Mouse (Mus musculus) ovary, adult 18-20 months (tissue): Measurements from ENCODE around the gene Pus10.
"Not testable (repeated sequence)": the region's sequence is repeated elsewhere in the genome, so short reads cannot be mapped to it uniquely, and the experiment has no call there.

Source experiments
- DNase-seq: peaks from one replicate; pipeline ENCODE4 v3.0.0; 2022; ENCODE audit warnings: low spot score, mixed read lengths

Gene Pus10

GRCm38 (mm10) chr11:23762635-23763034, 97.2 kb downstream of the Pus10 start:
- no peak for DNase-seq

GRCm38 (mm10) chr11:23767369-23767768, 101.9 kb downstream of the Pus10 start:
- not testable (repeated sequence) for DNase-seq

GRCm38 (mm10) chr11:23767928-23768327, 102.5 kb downstream of the Pus10 start:
- no peak for DNase-seq

- DNase-seq: no peak
These were observed 103.6 kb downstream of the Pus10 start for GRCm38 (mm10) chr11:23769033-23769432.

- DNase-seq: no peak
These were observed 104.4 kb downstream of the Pus10 start for GRCm38 (mm10) chr11:23769686-23770509.

GRCm38 (mm10) chr11:23770510-23770759, 105.0 kb downstream of the Pus10 start:
- no peak for DNase-seq

GRCm38 (mm10) chr11:23770760-23771506, 105.5 kb downstream of the Pus10 start, which contains the start of gene Rel:
Gene Rel (minus strand): TSS chr11:23770970.
- peak; percentile 91 for DNase-seq

GRCm38 (mm10) chr11:23771507-23772097, 106.1 kb downstream of the Pus10 start:
- no peak for DNase-seq

GRCm38 (mm10) chr11:23772471-23772870, 107.0 kb downstream of the Pus10 start:
- no peak for DNase-seq

GRCm38 (mm10) chr11:23778787-23779201, 113.3 kb downstream of the Pus10 start:
- DNase-seq: no peak

GRCm38 (mm10) chr11:23782038-23782437, 116.6 kb downstream of the Pus10 start:
- no peak for DNase-seq
